Mouse (Mus musculus): Measurements from ENCODE around the gene Acer3. TPM values are rescaled to one million over a fixed set of nuclear protein-coding genes. Genes with fewer than 3 reads are reported as not detected.

Acer3 gene
- total RNA-seq, 2 experiments from 2014 or later: 12.8 to 13.5 TPM

DNA sequence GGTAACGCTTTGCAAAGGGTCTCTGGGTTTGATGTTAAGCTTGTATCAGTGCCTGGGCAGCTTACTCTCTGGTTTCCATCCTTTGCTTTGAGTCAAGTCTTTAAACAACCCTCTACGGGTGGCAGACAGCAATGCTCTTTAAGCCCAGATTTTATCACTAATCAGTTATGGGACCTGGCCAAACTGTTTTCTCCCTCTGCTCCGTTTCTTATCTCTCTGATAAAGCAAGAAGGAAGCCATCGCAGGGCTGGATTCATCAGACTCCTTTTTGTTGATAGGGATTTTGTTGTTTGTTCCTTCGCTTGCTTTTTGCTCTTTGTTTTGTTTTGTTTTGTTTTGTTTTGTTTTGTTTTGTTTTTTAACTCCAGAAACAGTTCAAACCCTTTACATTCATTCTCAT, 19.3 kb upstream of the Acer3 start:
- no peak for DNase-seq
- intact Hi-C loops (cut with DNase I): loop anchor here (2.0 kb wide), 2 partner anchors 28 to 186 kb away; no protein-coding TSS in a partner anchor

DNA sequence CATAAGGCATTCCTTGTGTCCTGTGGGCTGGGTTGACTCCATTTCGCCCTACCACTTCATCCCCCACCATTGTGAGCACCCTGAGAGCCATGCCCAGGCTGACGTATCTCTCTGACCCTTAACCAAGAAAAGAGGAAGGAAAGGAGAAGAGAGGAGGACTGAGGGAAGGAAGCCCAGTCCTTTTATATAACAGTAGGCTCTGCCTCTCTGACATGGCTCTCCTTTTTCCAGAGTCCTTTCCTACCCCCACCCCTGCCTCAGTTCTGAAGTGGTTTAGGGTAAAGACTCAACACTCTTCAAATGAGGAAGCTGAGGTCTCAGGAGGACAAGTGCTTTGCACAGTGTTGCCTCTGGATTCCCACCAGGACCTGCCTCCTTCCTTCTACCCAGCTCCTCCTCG, 13.0 kb upstream of the Acer3 start:
- intact Hi-C loops (cut with DNase I): no loop called here
- no peak for DNase-seq

DNA sequence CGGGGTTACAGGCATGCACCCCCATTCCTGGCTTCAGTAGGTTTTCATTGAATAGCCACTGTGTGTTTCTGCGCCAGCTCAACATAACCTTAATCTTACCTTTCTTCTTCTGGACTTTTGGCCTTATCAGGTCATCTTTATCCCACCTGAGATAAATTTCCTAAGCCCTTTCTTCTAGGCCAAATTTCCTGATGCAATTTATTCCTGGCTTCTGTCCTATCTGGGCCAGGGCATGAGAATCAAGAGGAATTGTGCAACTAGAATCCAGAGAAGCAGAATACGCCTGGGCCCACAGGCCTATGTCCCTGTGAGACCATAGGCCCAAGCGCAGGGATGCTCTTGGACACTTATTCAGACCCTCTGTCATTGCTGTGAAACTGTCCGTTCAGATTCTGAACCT, 12.5 kb upstream of the Acer3 start:
- intact Hi-C loops (cut with DNase I): no loop called here
- DNase-seq: no peak

DNA sequence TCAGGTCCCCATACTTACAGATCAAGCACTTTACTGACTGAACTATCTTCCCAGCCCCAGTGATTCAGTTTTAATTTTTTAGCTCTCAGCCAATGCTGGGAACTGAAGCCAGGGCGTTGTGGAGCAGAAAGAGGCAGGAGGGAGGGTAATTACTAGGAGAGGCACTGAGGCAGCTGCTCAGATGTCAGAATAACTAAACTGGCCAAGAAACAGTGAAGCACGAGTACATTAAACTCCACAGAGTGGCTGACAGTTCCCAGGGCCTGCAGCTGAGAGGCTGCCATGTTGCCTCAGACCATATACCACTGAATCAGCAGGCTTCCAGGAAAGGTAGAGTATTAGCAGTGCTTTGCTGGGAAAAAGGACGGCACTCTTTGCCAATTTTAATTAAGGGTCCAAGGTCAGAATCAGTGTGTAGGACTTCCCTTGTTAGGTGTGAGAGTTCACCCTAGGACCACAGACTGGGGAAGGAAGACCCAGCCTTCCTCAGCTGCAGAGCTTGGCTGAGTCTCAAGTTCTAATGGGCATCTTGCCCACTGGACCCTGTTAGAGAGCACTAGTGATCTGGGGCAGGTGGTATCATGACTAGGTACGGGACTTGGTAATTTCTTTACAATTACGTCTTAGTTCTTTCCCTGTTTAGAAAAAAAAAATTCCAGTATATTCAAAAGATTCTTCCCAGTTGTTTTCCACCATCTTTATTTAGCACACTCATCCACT, 11.8 kb upstream of the Acer3 start:
- no peak for DNase-seq
- intact Hi-C loops (cut with DNase I): no loop called here

DNA sequence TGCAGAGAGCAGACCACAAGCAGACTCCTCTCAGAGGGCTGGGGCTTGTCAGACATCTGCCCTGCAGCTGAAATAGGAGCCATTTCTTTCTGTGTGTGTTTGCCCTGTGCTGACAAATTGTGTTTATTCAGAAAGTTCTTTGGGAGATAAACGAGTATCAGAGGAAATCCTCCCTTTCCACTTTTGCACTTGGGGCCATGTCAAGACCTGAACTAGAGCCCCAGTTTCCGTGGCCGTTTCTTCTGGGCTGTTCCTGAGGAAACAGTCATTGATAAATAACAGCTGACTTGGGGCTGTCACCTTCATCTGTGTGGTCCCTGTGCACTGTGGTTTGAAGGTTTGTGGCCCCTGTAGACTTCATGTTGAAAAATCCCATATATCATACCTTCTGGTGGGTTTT, 10.9 kb upstream of the Acer3 start:
- intact Hi-C loops (cut with DNase I): no loop called here
- DNase-seq: no peak

DNA sequence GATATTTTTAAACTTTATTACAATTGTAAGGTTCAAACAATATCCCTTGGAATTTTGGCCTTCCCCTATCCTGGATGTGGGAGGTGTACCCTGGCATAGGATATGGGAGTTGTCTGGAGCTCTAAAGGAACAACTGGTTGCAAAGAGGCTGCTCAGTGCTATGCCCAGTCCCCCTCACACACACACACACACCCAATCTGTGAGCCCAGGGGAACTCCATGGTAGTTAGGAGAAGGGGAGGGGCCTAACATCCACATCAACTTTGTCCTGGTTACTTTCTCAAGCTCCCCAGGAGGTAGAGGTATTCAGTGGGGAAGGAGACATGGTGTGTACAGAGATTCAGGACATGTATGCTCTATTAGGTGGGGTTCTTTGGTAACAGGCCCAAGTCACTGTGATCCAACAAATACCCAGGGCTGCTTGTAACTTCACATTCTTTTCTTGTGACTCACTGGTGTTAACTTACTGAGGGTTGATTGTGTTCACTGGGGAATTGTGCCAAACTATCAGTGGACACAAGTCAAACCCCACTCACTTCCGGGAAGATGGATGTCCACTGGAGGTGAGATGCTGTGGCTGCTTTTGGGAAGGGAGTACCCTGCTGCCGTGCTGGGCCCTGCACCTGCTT, 9.5 kb upstream of the Acer3 start:
- no peak for DNase-seq
- intact Hi-C loops (cut with DNase I): no loop called here

DNA sequence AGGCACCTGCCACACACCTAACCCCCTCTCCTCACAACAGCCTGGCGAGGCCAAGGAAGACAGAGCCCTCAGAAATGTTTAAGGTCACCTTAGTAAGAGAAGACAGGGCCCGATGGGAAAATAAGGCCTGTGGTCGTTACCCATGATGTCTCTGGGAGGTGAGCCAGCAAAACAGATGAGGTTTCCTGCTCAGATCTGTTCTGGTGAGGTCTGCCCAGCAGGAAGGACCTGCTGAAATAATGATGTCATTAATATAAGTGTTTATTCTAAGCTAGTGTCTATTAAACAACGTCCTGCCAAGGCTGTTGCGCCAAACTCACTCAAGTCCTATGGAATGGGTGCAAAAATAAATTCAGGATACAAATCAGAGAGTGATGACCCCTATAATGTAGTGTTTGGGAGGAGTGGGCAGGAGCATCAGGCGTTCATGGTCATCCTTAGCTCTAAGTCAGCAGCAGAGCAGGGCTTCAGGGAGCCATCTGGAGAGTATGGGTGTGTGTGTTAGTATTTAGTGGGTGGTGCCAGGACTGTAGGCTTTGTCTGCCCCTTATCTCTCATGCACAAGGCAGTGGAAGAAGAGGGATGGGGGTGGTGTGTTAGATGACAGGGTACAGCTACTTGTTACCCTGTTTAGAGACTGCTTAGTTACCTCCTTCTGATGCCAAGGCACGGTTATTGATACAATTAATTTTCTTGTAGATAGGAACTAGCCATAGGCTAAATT, 8.8 kb upstream of the Acer3 start:
- intact Hi-C loops (cut with DNase I): no loop called here
- no peak for DNase-seq

DNA sequence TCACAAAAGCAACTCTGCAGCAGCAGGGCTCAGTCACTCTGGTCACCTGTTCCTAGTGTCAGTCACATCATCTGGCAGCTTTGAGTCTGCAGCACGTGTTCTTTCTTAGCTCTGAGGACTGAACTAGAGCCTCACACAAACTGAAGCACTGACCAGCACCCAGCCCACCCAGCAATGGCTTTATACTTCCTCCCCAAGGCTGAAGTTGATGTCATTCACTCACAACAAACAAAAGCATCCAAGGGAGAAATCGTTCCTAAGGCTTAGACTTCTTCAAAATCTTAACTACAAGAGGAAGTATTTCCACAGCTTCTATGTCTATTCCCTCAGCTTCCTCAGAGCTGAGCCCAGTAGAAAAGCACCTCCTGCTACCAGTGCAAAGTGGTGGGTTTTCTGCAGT, 7.3 kb upstream of the Acer3 start:
- intact Hi-C loops (cut with DNase I): no loop called here
- DNase-seq: no peak

DNA sequence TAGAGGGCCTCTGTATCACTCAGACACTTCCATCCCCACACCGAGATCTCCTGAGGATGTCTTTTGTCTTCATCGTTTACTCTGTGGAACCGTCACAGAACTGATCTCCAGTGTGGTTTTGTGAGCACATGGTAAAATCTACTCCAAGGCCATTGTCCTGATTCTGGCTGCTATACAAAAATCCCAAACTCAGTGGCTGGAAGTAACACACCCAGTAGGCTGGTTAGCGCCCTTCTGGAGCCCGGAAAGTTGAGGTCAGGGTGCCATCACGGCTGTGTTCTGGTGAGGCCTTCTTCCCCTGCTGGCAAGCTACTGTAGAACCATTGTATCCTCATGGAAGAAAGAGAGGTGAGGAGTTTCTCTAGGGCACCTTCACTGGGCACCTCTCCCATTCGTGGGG, 5.0 kb upstream of the Acer3 start:
- no peak for DNase-seq
- intact Hi-C loops (cut with DNase I): no loop called here

DNA sequence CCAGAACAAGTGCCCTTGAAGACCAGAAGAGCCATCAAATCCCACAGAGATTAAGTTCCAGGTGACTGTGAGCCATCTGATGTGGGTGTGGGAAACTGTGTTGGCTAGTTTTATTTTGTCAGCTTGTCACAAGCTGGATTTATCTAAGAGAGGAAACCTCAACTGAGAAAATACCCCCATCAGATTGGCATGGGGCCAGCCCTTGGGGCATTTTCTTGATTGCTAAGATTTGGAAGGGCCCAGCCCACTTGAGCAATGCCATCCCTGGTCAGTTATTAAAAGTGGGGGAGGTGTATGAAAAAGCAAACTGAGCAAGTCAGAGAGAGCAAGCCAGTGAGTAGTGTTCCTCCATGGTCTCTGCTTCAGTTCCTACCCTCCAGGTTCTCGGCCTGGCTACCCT, 3.2 kb upstream of the Acer3 start:
- intact Hi-C loops (cut with DNase I): no loop called here
- DNase-seq: no peak

DNA sequence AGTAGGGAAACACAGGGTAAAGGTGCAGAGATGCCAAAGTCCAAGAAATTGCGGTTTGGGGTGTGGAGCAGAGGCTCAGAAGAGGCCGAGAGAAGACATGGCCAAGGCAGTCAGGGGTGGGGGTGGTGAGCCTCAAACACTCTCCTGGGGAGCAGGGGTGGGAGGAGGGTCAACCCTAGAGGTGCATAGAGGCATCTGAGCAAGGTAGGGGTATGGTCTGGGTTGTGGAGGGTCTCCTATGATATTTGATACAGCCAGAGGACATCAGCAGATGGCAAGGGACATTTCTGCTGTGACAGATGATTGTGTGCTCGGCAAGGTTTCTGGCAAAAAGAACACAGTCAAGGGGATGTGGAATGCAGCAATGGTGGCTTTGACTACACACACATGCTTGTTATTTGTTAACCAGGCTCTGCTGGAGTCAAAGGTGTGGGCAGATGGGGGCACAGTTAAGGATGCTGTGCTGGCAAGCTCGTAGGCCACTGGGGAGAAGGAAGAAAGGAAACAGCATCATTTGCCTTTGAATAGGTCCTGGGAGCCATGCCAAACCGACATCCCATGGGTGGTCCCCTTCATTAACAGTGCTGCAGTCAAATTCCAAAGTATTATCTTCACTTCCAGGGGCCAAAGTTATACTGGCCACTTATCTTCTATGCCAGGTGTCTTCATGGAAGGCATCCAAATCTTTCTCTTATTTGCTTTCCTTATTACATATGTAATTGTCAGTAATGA, 2.4 kb upstream of the Acer3 start:
- DNase-seq: no peak
- intact Hi-C loops (cut with DNase I): no loop called here

DNA sequence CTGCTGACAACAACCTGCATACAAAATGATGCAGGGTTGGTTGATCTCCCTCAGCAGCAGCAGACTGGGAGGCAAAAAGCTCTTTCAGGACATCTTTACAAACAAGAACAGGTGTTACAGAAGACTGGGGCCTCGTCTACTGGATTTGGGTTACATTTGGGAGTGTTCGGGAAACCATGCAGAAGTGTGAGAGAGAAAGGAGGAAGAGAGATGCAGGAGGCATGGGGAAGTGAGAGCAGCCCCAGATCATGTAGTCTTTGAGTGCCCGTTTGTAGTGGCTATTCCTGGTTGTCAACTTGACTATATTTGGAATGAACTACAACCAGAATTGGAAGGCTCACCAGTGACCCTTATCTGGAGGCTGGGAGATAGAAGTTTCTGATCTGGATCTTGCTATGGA, 1.4 kb upstream of the Acer3 start:
- DNase-seq: no peak
- intact Hi-C loops (cut with DNase I): no loop called here

DNA sequence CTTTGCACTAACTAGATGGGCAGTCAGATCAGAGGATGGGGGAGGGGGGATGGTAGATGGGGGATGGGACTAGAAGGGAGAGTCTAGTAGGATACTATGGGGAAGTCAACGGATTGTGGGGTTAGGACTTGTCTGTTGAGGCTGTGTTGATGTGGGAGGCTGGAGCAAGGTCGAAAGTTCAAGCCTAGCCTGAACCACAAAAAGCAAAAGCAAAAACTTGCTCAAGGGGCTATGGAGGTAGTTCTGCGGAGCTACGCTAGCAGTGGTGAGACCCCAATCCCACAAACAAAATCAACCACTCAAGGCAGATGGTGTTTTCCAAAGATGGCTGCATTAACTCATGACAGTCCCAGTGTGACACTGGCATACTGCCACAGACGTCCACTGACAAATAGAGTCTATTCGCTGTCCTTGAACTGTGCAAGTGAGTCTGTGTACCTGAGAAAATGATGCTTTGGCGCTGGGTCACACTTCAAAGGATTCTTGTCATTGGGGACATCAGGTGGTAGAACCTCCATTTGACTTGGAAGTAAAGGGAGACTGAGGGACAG, 927 bp downstream of the Acer3 start:
- no peak for DNase-seq
- intact Hi-C loops (cut with DNase I): no loop called here

DNA sequence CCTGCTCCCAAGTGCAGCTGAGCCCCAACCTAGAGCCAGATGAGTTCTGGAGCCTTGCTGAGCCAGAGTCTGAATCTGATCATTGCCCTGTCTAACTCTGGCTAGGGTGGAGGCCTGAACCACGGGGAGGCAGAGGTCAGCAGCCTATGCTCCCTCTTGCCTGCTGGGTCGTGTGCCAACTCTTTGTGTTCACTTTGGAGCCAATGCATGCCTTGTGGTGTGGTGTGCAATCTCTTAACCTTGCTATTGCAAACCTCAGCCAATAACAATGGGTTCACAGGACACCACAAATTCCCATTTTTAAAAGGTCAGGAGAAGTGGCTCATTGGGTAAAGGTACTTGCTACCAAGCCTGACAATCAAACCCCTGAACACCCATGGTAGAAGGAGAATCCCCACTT, 4.4 kb downstream of the Acer3 start:
- intact Hi-C loops (cut with DNase I): no loop called here
- DNase-seq: no peak

DNA sequence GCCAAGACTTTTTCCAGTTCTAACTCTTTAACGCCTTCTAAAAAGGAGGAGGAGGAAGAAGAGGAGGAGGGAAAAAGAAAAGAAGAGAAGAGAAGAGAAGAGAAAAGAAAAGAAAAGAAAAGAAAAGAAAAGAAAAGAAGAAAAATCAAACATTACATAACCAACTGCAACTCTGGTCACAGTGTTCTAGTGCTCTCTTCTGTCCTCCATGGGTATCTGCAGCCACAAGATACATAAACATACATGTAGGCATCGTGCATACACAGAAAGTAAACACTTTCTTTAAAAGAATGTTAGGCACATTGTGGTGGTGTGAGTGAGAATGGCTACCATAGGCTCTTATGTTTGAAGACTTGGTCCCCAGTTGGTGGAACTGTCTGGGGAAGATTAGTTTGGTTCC, 5.9 kb downstream of the Acer3 start:
- intact Hi-C loops (cut with DNase I): no loop called here
- no peak for DNase-seq

DNA sequence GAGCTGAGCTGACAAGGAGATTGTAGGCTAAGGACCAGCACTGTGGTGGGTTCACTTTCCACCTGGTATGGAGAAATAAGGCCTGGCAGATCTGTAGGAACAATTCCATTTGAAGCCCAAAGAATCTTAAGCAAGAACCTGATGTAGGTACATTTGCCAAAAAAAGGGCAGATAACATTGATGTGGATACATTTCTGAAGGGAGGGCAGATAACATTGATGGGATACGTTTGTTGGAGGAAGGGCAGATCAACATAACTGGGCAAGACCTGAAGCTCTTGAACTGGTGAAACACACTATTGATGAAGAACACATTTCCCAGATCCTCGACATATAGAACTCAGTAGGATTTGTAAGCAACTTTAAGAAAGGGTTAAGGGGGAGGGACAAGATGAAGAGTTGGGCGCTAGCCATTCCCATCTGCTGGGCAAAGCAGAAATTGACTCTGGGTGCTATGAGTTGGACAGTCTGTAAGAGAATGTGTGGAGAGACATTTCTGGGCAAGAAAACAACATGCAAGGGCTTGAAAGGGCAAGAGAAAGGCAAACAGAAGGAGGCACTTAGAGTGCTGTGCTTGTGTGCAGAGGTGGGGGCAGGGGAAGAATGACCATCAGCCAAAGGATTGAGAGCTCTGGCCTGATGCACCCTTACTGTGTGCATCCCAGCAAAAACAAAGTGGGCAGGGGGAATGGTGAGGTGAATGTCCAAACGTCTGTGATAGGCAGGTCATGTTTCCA, 8.7 kb downstream of the Acer3 start:
- intact Hi-C loops (cut with DNase I): loop anchor here (2.0 kb wide), 1 partner anchor 28 kb away; no protein-coding TSS in a partner anchor
- no peak for DNase-seq

DNA sequence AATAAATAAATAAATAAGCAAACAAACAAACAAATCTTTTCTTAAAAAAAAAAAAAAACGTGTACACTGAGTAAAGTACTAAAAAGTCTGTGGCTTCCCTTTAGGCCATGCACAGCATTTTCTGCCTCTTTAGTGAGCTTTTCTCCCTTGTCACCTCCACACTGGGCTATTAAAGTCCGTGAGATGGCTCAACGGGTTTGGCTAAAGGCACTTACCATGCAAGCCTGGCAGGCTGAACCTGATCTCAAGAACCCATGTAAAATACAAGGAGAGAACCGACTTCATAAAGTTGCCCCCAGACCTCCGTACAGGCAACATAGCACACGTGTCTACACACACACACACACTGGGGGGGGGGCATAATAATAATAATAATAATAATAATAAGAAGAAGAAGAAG, 10.7 kb downstream of the Acer3 start:
- intact Hi-C loops (cut with DNase I): no loop called here
- DNase-seq: no peak

DNA sequence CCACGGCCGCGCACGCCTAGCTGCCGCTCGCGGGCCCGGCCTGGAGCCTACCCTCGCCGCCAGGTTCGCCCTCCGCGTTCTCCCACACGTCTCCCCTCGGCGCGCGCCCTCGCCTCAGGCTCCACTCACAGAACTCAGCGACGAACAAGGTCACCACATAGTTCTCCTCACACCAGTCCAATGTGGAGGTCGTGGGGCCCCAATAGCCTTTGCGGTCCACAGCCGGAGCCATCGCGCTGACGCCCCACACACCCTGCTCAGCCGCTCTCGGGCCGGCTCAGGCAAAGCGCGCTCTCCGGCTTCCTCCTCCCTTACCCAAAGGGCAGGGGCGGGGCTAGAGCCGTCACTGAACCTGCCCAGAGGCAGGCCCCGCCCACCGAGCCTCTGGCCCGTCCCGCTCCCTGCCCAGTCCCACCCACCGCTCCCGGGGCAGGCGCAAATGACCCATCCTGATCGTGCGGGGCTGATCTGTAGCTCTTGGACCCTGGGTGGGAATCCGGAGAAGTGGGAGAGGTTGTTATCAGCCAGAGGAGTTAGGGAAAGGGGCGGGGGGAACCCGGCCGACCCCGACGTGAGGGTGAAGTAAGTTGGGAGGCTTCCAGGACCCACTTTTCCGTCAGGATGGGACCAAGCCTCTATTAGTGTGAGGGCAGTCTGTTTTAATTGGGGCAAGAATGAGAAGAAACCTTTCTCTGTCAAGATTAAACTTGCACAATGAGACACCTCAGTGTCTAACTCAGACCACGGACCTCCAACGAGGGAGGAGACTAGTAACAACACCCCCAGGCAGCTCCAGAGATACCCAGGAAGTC, 11.6 kb downstream of the Acer3 start:
- intact Hi-C loops (cut with DNase I): no loop called here
- peak; percentile 95 to 96 for DNase-seq

DNA sequence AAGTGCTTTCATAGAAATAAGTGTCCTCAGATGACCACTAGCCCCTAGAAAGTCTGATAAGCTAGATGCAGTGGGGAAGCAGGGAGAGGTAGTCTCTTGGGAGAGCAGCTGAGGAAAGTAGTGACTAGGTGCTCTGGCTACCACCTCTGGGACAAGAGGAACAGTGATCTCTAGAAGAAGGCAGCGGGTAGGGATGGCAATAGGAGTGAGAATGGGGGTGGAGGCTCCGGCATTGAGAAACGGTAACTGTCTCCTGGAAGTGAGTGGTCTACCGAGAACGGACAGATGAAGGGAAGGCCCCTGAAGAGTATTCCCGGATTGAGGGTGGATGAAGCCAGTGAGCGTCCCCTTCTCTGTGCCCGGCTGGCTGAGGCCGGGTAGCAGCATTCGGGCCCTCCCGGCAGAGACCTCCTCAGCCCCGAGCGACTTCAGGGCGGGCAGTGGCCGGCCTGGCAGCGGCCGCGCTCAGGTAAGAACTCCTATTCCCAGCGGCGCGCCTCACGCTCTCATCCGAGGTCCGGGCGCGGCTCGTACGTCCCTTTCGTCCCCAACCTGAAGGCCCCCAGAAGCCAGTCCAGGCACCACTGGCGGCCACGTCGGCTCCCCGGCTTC, 12.3 kb downstream of the Acer3 start:
- intact Hi-C loops (cut with DNase I): no loop called here
- DNase-seq: peak; percentile 16 to 22

Measured in heart, postnatal 36 days (tissue).